Mouse (Mus musculus) bone marrow, adult 2 months (tissue): Measurements from ENCODE around the gene Skp1a.

Experiments used
- CTCF ChIP-seq: fragments of 200-500 bp; IDR thresholded peaks from 2 replicates; pipeline ENCODE4 v1.5.1; 2011; ENCODE audit warnings: low read length, control low read depth; ENCODE audit not compliant: control insufficient read depth, insufficient read depth
- POLR2A ChIP-seq: fragments of 200-500 bp; IDR thresholded peaks from 2 replicates; pipeline ENCODE4 v1.6.1; 2011; ENCODE audit warnings: low read depth, mild to moderate bottlenecking, control low read depth, low read length, borderline replicate concordance; ENCODE audit not compliant: control insufficient read depth

GRCm38 (mm10) chr11:52292894-52293293 is 61.1 kb downstream of the Skp1a start:
- no peak for TF ChIP-seq CTCF
- no peak for TF ChIP-seq POLR2A
